Mouse (Mus musculus) MEL (cell line): ENCODE data around the gene Bptf.

Experiments
- BHLHE40 ChIP-seq: IDR thresholded peaks from 2 replicates; pipeline ENCODE4 v1.6.1; 2012; ENCODE audit warnings: low read depth, mild to moderate bottlenecking, inconsistent platforms, low read length, improper control_type of control experiment, borderline replicate concordance
- CHD2 ChIP-seq: IDR thresholded peaks from 2 replicates; pipeline ENCODE4 v1.6.1; 2011; ENCODE audit warnings: low read length, improper control_type of control experiment
- CTCF ChIP-seq, 3 experiments: IDR thresholded peaks in 2 of 3; conservative IDR thresholded peaks in 1 of 3; 2 replicates each; pipeline ENCODE4 v1.5.1; 2011 to 2012; ENCODE audit warnings: low read length in 3 of 3, low read depth in 2 of 3, mild to moderate bottlenecking in 2 of 3, improper control_type of control experiment in 1 of 3, inconsistent platforms in 1 of 3, mixed read lengths in 1 of 3, moderate library complexity in 1 of 3; ENCODE audit not compliant: control insufficient read depth in 1 of 3, insufficient read depth in 1 of 3, poor library complexity in 1 of 3, severe bottlenecking in 1 of 3
- GATA1 ChIP-seq: IDR thresholded peaks from 2 replicates; pipeline ENCODE4 v1.6.1; 2011; ENCODE audit warnings: low read depth, low read length, improper control_type of control experiment
- MAFK ChIP-seq: IDR thresholded peaks from 2 replicates; pipeline ENCODE4 v1.6.1; 2011; ENCODE audit warnings: low read depth, mild to moderate bottlenecking, low read length, improper control_type of control experiment, borderline replicate concordance
- POLR2A ChIP-seq, 2 experiments: IDR thresholded peaks; 2 replicates each; pipeline ENCODE4 v1.6.1; 2011 to 2012; ENCODE audit warnings: low read length in 2 of 2, mild to moderate bottlenecking in 2 of 2, control low read depth in 1 of 2, improper control_type of control experiment in 1 of 2, low read depth in 1 of 2, moderate library complexity in 1 of 2; ENCODE audit not compliant: control insufficient read depth in 1 of 2, insufficient read depth in 1 of 2, poor library complexity in 1 of 2
- TCF12 ChIP-seq: IDR thresholded peaks from 2 replicates; pipeline ENCODE4 v1.6.1; 2014; ENCODE audit warnings: low read depth, mild to moderate bottlenecking, inconsistent platforms, low read length, improper control_type of control experiment, moderate library complexity
- ZC3H11A ChIP-seq: IDR thresholded peaks from 2 replicates; pipeline ENCODE4 v1.6.1; 2012; ENCODE audit warnings: low read depth, mild to moderate bottlenecking, inconsistent platforms, low read length, improper control_type of control experiment
- ZMIZ1 ChIP-seq: IDR thresholded peaks from 2 replicates; pipeline ENCODE4 v1.6.1; 2012; ENCODE audit warnings: low read depth, mild to moderate bottlenecking, inconsistent platforms, low read length, improper control_type of control experiment, moderate library complexity
- ZNF384 ChIP-seq: IDR thresholded peaks from 2 replicates; pipeline ENCODE4 v1.6.1; 2012; ENCODE audit warnings: low read depth, mild to moderate bottlenecking, inconsistent platforms, low read length, improper control_type of control experiment

DNA sequence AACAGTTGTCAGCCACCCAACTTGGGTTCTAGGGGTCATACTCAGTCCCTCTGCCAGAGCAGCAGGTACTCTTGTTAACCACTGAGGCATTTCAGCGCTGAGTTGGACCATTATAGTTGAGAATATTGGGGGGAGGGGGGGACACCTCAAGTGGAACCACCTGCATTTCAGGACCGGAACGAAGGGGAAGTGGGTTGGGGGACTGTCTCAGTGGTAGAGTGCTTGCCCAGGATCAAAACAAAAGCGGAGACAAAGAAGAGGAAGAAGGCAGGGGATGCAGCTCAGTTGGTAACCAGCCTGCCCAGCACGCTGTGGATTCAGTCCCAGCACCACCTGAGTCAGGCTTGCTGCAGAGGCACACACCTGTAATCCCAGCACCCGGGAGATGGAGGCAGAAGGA, 8.8 kb upstream of the Bptf start:
- TF ChIP-seq CTCF (IDR thresholded peaks at IDR 0.05 in 2 of 3, conservative IDR thresholded peaks at IDR 0.05 in 1 of 3; ENCODE audit: control insufficient read depth in 1 of 3, insufficient read depth in 1 of 3, low read depth in 2 of 3, low read length in 3 of 3, poor library complexity in 1 of 3, severe bottlenecking in 1 of 3), result no peak
- TF ChIP-seq ZMIZ1, result no peak
- TF ChIP-seq GATA1, result no peak
- TF ChIP-seq CHD2, result no peak
- TF ChIP-seq ZNF384, result no peak
- TF ChIP-seq BHLHE40, result no peak
- no peak for TF ChIP-seq ZC3H11A
- no peak for TF ChIP-seq MAFK
- TF ChIP-seq TCF12, result no peak
- TF ChIP-seq POLR2A (IDR thresholded peaks at IDR 0.05; ENCODE audit: control insufficient read depth in 1 of 2, insufficient read depth in 1 of 2, low read depth in 1 of 2, low read length in 2 of 2, poor library complexity in 1 of 2), result no peak
